Mouse (Mus musculus): ENCODE data around the gene 2300009A05Rik.

GRCm38 (mm10) chr9:63356721-63357120, 42.3 kb downstream of the 2300009A05Rik start:
- TF ChIP-seq POLR2A (IDR thresholded peaks at IDR 0.05; ENCODE audit: insufficient read depth, low read depth, low read length) (no peak), CTCF (IDR thresholded peaks at IDR 0.05; ENCODE audit: insufficient read depth, low read depth, low read length) (no peak)

Data from olfactory bulb, adult 2 months (tissue).